Mouse (Mus musculus) cerebellum, adult 9-11 months (tissue): ENCODE measurements around the gene Tmem203.

Experiments
- DNase-seq: peaks from one replicate; pipeline ENCODE4 v3.0.0; 2022

Gene Tmem203

GRCm38 (mm10) chr2:25264851-25265250 lies 9.6 kb downstream of the Tmem203 start:
- DNase-seq: peak; percentile 95

- peak; percentile 99 for DNase-seq
Observed at GRCm38 (mm10) chr2:25265897-25266656, 10.8 kb downstream of the Tmem203 start.

GRCm38 (mm10) chr2:25266720-25267119 lies 11.5 kb downstream of the Tmem203 start:
- peak; percentile 88 for DNase-seq

- DNase-seq: peak; percentile 81
Observed at GRCm38 (mm10) chr2:25267241-25267640, 12.0 kb downstream of the Tmem203 start.

GRCm38 (mm10) chr2:25267746-25268309 lies 12.6 kb downstream of the Tmem203 start:
- peak; percentile 72 for DNase-seq

GRCm38 (mm10) chr2:25271827-25272511 lies 16.7 kb downstream of the Tmem203 start, which contains the start of the genes Ssna1 and Anapc2:
TSS of gene Ssna1 (minus strand) at chr2:25272438.
TSS of gene Anapc2 (plus strand) at chr2:25272478.
- DNase-seq: peak; percentile 97

GRCm38 (mm10) chr2:25272515-25272914 lies 17.3 kb downstream of the Tmem203 start:
- no peak for DNase-seq

- DNase-seq: no peak
Observed at GRCm38 (mm10) chr2:25273010-25273409, 17.8 kb downstream of the Tmem203 start.

- DNase-seq: peak; percentile 82
Observed at GRCm38 (mm10) chr2:25278928-25279882, 24.0 kb downstream of the Tmem203 start.

- no peak for DNase-seq
Observed at GRCm38 (mm10) chr2:25285551-25285950, 30.3 kb downstream of the Tmem203 start.

GRCm38 (mm10) chr2:25286314-25286713 lies 31.1 kb downstream of the Tmem203 start:
- peak; percentile 44 for DNase-seq

GRCm38 (mm10) chr2:25286837-25287636 lies 31.8 kb downstream of the Tmem203 start:
- DNase-seq: peak; percentile 72

GRCm38 (mm10) chr2:25287927-25288649 lies 32.8 kb downstream of the Tmem203 start, which contains the start of gene Tmem210:
TSS of gene Tmem210 (plus strand) at chr2:25288145.
- peak; percentile 68 for DNase-seq

GRCm38 (mm10) chr2:25288734-25289345 lies 33.6 kb downstream of the Tmem203 start:
- DNase-seq: peak; percentile 60

- peak; percentile 88 for DNase-seq
Observed at GRCm38 (mm10) chr2:25289651-25290050, 34.4 kb downstream of the Tmem203 start, which contains the start of gene Lrrc26. TSS of gene Lrrc26 (plus strand) at chr2:25289915.

- peak; percentile 85 for DNase-seq
Observed at GRCm38 (mm10) chr2:25290101-25290815, 35.0 kb downstream of the Tmem203 start.

- peak; percentile 82 for DNase-seq
Observed at GRCm38 (mm10) chr2:25290816-25291130, 35.5 kb downstream of the Tmem203 start.

- DNase-seq: peak; percentile 71
Observed at GRCm38 (mm10) chr2:25291184-25292053, 36.2 kb downstream of the Tmem203 start.
